In genomic region chr4:43142610-43143009, GRCm38 (mm10) we compare ENCODE assay signal across 28 mouse cellular contexts.
"Had no signal": no experiment of that assay in that cellular context is flagged by ENCODE, and none has a peak within 500 bp of the region (broad histone marks: within the 10 kb centered on the region; RNA-seq: fewer than 3 reads in every experiment).

No protein-coding gene starts in this region.

- ATAC-seq: forebrain, embryonic 13.5 days; forebrain, embryonic 14.5 days; forebrain, embryonic 15.5 days; forebrain, embryonic 16.5 days; forebrain, postnatal 0 days had no signal

- H3K4me1 ChIP-seq: embryonic facial prominence, embryonic 10.5 days; embryonic facial prominence, embryonic 12.5 days; embryonic facial prominence, embryonic 13.5 days; embryonic facial prominence, embryonic 15.5 days; forebrain, embryonic 10.5 days; forebrain, embryonic 12.5 days; forebrain, embryonic 13.5 days had no signal

- H3K4me2 ChIP-seq: embryonic facial prominence, embryonic 12.5 days; embryonic facial prominence, embryonic 13.5 days; embryonic facial prominence, embryonic 15.5 days; forebrain, embryonic 12.5 days; forebrain, embryonic 13.5 days; forebrain, embryonic 15.5 days had no signal

- H3K9me3 ChIP-seq: embryonic facial prominence, embryonic 10.5 days; embryonic facial prominence, embryonic 12.5 days; embryonic facial prominence, embryonic 13.5 days; embryonic facial prominence, embryonic 15.5 days; forebrain, embryonic 10.5 days; forebrain, embryonic 12.5 days; forebrain, embryonic 13.5 days; forebrain, embryonic 15.5 days had no signal

- H3K9ac ChIP-seq: embryonic facial prominence, embryonic 12.5 days; embryonic facial prominence, embryonic 13.5 days; embryonic facial prominence, embryonic 15.5 days; forebrain, embryonic 12.5 days; forebrain, embryonic 13.5 days; forebrain, embryonic 15.5 days; forebrain, postnatal 0 days had no signal

- H3K36me3 ChIP-seq: embryonic facial prominence, embryonic 10.5 days; embryonic facial prominence, embryonic 12.5 days; embryonic facial prominence, embryonic 13.5 days; embryonic facial prominence, embryonic 15.5 days; forebrain, embryonic 15.5 days had no signal

- H3K4me3 ChIP-seq: embryonic facial prominence, embryonic 10.5 days; embryonic facial prominence, embryonic 12.5 days; embryonic facial prominence, embryonic 13.5 days; embryonic facial prominence, embryonic 15.5 days; erythroblast, embryonic 14.5 days; forebrain, embryonic 10.5 days; forebrain, embryonic 12.5 days; forebrain, embryonic 13.5 days; forebrain, embryonic 15.5 days; gastrocnemius, adult 2 months; heart, adult 2 months had no signal

- H3K27ac ChIP-seq: embryonic facial prominence, embryonic 10.5 days; embryonic facial prominence, embryonic 12.5 days; embryonic facial prominence, embryonic 13.5 days; embryonic facial prominence, embryonic 15.5 days; forebrain, embryonic 10.5 days; forebrain, embryonic 12.5 days; forebrain, embryonic 13.5 days; forebrain, embryonic 15.5 days; gastrocnemius, adult 2 months; heart, adult 2 months had no signal

- H3K27me3 ChIP-seq: embryonic facial prominence, embryonic 12.5 days; embryonic facial prominence, embryonic 13.5 days; embryonic facial prominence, embryonic 15.5 days; forebrain, embryonic 12.5 days; forebrain, embryonic 13.5 days; forebrain, embryonic 15.5 days had no signal

- DNase-seq: cerebellum, adult 8-10 months; cerebellum, adult 9-10 months; cerebellum, adult 9-11 months; cerebellum, postnatal 10 days; cerebellum, postnatal 14 days; cerebellum, postnatal 25 days; cerebellum, postnatal 36 days; embryo, embryonic 11 days; forebrain, postnatal 0 days; gastrocnemius, adult 2 months; gastrocnemius, postnatal 10 days; gastrocnemius, postnatal 14 days; gastrocnemius, postnatal 25 days; gastrocnemius, postnatal 36 days; heart, adult 11 months; heart, adult 18-20 months; heart, adult 2 months had no signal
